Mouse (Mus musculus) forebrain, embryonic 10.5 days (tissue): ENCODE data around the gene Trabd. TPM values are rescaled to one million over a fixed set of nuclear protein-coding genes. Genes with fewer than 3 reads are reported as not detected.

Experiments
- DNase-seq: peaks from one replicate; pipeline ENCODE4 v3.0.0-alpha.2; 2017; ENCODE audit warnings: low spot score; ENCODE audit errors: extremely low spot score
- H3K27ac ChIP-seq: fragments of 300-500 bp; sonication (generic); 2 replicates; pipeline ENCODE4 v1.5.1; 2016; ENCODE audit warnings: mild to moderate bottlenecking
- H3K27me3 ChIP-seq: fragments of 300-500 bp; sonication (generic); 2 replicates; pipeline ENCODE4 v1.6.1; 2016; ENCODE audit warnings: mild to moderate bottlenecking; ENCODE audit not compliant: poor library complexity, severe bottlenecking
- H3K36me3 ChIP-seq: fragments of 300-500 bp; sonication (generic); replicated peaks from 2 replicates; pipeline ENCODE4 v1.6.1; 2016; ENCODE audit warnings: mild to moderate bottlenecking, moderate library complexity
- H3K4me1 ChIP-seq: fragments of 300-500 bp; sonication (generic); 2 replicates; pipeline ENCODE4 v1.6.1; 2016
- H3K4me3 ChIP-seq: fragments of 300-500 bp; sonication (generic); 2 replicates; pipeline ENCODE4 v1.5.1; 2016; ENCODE audit warnings: mild to moderate bottlenecking, moderate library complexity
- H3K9me3 ChIP-seq: fragments of 300-500 bp; sonication (generic); 2 replicates; pipeline ENCODE4 v1.6.1; 2016; ENCODE audit warnings: mild to moderate bottlenecking, moderate library complexity
- WGBS: fragments of 180-500 bp; shearing (Covaris S2); methylation state at CpG from one replicate; pipeline ENCODE4 v1.1.7; 2016; 5-methylcytosine and 5-hydroxymethylcytosine counted together
- polyA plus RNA-seq: library from polyadenylated mRNA; unstranded; fragments of >200 nt; fragmentation: Nextera tagmentation; extraction: Ambion mirVana; gene quantifications from 2 replicates; pipeline ENCODE4 v1.2.1, GENCODE M21; 2016

Trabd gene
- polyA plus RNA-seq, 1 experiment from 2014 or later: 53.4 TPM

DNA sequence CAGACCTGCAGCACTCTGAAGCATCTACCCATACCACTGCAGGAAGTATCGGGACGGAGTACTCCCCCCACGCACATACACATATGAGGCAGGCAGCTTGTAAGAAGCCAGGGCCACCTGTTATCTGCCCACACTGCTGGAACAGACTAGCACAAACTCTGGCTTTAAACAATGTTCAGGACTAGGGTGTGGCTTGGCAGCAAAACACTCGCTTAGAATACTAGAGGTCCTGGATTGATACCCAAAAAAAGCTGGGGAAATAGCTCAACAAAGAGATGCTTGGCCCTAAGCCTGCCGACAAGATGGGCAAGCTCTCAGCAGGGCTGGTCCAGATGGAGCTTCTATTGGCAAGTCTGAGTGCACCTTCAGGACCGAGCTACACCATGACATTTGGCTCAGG, 11.4 kb upstream of the Trabd start:
- Histone ChIP-seq H3K36me3 (no peaks in the 10 kb centered on the region), H3K4me3 (no peak overlapping the region), H3K9me3 (no peaks in the 10 kb centered on the region), H3K27me3 (peaks cover 95% of the 10 kb centered on the region), H3K27ac (no peak overlapping the region), H3K4me1 (peaks cover 29% of the 10 kb centered on the region)
- DNase-seq: no peak
- 83% methylated on average over 6 of the region's 6 CpGs for WGBS

DNA sequence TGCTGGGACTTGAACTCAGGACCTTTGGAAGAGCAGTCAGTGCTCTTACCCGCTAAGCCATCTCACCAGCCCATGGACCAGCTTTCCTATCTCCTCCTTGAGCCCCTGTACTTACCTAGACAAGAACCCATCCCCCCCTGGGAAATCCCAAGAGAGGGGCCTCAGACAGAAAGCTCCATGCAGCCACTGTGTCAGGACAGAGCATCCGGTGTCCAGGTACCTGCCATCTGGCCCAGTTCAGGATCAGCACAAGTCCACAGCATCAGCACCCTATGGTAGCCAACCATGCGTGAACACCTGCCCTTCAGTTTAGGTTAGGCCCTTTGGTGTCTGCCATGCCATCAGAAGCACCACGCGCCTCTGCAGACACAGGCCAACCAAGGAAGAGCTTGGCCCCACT, 10.0 kb upstream of the Trabd start:
- 91% methylated on average over 5 of the region's 5 CpGs for WGBS
- Histone ChIP-seq H3K4me1 (peaks cover 25% of the 10 kb centered on the region), H3K27me3 (peaks cover 95% of the 10 kb centered on the region), H3K9me3 (no peaks in the 10 kb centered on the region), H3K27ac (no peak overlapping the region), H3K4me3 (no peak overlapping the region), H3K36me3 (no peaks in the 10 kb centered on the region)
- no peak for DNase-seq

DNA sequence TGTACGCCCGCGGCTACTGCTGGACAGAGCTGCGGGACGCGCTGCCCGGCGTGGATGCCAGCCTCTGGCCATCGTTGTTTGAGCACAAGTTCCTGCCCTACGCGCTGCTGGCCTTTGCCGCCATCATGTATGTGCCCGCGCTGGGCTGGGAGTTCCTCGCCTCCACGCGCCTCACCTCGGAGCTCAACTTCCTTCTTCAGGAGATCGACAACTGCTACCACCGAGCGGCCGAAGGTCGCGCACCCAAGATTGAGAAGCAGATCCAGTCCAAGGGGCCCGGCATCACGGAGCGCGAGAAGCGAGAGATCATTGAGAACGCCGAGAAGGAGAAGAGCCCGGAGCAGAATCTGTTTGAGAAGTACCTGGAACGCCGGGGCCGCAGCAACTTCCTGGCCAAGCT, 7.3 kb upstream of the Trabd start:
- Histone ChIP-seq H3K4me3 (peak overlapping the region; percentile 31), H3K27me3 (peaks cover 74% of the 10 kb centered on the region), H3K36me3 (no peaks in the 10 kb centered on the region), H3K27ac (no peak overlapping the region), H3K4me1 (peaks cover 17% of the 10 kb centered on the region), H3K9me3 (no peaks in the 10 kb centered on the region)
- WGBS: 31% methylated on average over 35 of the region's 35 CpGs
- DNase-seq: no peak

DNA sequence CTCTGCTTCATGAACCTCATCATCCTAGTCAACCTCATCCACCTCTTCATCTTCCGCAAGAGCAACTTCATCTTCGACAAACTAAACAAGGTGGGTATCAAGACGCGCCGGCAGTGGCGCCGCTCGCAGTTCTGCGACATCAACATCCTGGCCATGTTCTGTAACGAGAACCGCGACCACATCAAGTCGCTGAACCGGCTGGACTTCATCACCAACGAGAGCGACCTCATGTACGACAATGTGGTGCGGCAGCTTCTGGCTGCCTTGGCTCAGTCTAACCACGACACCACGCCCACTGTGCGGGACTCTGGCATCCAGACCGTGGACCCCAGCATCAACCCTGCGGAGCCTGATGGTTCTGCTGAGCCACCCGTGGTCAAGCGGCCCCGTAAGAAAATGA, 6.7 kb upstream of the Trabd start:
- Histone ChIP-seq H3K4me1 (peaks cover 17% of the 10 kb centered on the region), H3K4me3 (peak overlapping the region; percentile 31; the same call in 1 of the 2 replicates), H3K27ac (no peak overlapping the region), H3K9me3 (no peaks in the 10 kb centered on the region), H3K27me3 (peaks cover 68% of the 10 kb centered on the region), H3K36me3 (no peaks in the 10 kb centered on the region)
- WGBS: 45% methylated on average over 26 of the region's 26 CpGs
- DNase-seq: no peak

DNA sequence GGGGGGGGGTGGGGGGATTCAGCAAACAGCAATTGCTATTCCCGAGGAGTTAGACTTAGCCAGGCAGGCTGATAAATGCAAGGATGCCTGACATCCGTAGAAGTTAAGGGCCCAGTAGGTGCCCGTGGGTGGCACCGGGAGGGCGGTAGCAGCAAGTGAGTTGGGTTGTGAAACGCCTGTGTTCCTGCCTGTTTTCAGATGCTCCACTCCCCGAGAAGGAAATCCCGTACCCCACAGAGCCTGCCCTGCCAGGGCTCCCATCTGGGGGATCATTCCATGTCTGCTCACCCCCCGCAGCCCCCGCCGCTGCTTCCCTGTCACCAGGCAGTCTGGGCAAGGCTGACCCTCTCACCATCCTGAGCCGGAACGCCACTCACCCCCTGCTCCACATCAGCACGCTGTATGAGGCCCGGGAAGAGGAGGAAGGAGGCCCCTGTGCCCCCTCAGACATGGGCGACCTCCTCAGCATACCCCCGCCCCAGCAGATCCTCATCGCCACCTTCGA, 5.5 kb upstream of the Trabd start:
- peaks cover 58% of the 10 kb centered on the region for H3K27me3 ChIP-seq
- DNase-seq: no peak
- no peaks in the 10 kb centered on the region for H3K9me3 ChIP-seq
- no peak overlapping the region for H3K4me3 ChIP-seq
- no peaks in the 10 kb centered on the region for H3K36me3 ChIP-seq
- no peak overlapping the region for H3K27ac ChIP-seq
- 84% methylated on average over 19 of the region's 19 CpGs for WGBS
- peaks cover 19% of the 10 kb centered on the region for H3K4me1 ChIP-seq

DNA sequence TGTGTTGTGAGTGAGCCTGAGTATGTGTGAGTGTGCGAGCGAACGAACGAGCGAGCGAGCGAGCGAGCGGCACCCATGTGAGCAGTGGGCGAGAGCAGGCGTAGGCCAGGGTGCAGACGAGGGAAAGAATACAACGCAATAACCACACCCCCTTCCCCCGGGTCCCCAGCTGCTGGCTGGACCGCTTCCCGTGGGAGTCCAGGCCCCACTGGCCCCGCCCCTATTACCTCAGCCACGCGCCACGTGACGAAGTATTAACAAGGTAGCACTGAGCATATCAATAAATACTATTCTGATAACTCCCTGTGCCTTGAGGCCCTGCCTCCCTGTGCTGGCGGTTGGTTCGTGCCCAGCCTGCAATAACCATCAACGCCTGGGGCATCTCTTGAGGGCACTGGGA, 4.3 kb upstream of the Trabd start:
- Histone ChIP-seq H3K4me3 (no peak overlapping the region), H3K9me3 (no peaks in the 10 kb centered on the region), H3K27me3 (peaks cover 49% of the 10 kb centered on the region), H3K36me3 (no peaks in the 10 kb centered on the region), H3K4me1 (peaks cover 31% of the 10 kb centered on the region), H3K27ac (no peak overlapping the region)
- WGBS: 81% methylated on average over 24 of the region's 24 CpGs
- no peak for DNase-seq

DNA sequence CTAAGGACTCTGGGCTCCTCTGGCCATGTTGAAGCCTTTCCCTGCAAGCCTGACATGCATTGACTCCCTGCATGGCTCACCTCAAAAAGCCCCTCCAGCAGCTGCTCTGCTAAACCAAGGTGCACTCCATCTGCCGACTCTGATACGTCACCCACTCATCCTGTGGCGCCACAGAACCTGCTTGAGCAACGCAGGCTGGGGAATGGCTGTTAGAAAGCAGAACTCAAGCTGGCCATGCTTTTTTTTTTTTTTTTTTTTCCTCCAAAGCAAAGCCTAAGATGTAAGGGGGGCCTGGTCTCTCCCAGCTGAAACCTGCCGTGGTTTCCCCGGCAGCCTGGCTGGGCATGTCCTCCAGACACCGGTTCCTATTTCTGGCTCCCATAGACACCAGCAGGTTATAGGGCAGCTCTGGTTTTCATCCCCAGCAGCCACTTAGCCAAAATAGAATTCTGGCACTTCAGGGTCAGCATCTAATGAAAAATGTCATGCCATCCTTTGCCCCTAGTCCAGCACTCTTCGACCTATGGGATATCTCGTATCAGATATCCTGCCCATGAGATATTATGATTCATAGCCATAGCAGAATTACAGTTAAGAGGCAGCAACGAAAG, 826 bp upstream of the Trabd start:
- 87% methylated on average over 10 of the region's 10 CpGs for WGBS
- H3K27me3 ChIP-seq: peaks cover 14% of the 10 kb centered on the region
- no peaks in the 10 kb centered on the region for H3K9me3 ChIP-seq
- H3K36me3 ChIP-seq: peaks cover 5% of the 10 kb centered on the region; the same call in 1 of the 2 replicates
- DNase-seq: no peak
- peak overlapping the region; percentile 92 for H3K27ac ChIP-seq
- H3K4me3 ChIP-seq: peak overlapping the region; percentile 91; the same call in 1 of the 2 replicates
- H3K4me1 ChIP-seq: peaks cover 44% of the 10 kb centered on the region

DNA sequence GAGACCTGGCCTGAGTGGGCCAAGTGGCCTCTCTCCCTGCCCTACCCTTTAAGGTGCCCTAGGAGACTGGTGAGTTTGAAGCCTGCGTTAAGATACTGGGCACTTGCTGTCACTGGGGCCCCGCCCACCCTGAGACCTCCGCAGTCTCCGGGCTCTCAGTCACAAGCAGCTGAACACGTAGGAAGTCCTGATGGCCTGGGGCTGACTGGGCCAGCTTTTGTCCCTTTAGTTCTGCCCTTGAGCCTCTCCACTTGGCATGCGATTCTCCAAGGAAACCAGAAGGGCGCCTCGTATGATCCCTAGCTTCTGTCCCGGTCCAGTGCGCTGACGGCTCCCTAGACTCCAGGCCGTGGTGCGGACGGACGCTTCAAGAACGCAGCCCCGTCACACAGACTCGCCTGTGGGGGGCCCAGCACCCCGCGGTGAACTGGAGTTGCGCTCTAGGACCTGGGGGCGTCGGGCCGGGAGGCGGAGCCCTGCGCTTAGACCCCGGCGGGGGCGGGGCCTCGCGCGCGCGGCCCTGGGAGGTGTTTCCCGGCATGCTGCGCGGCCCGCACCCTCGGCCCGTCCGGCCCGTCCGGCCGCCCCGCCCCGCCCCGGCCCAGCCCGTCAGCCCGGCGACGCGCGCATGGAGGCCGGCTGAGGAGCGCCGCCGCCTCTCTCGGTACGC, 689 bp downstream of the Trabd start:
- 0% methylated on average over 57 of the region's 59 CpGs for WGBS
- peaks cover 17% of the 10 kb centered on the region for H3K36me3 ChIP-seq
- H3K4me1 ChIP-seq: peaks cover 44% of the 10 kb centered on the region
- H3K4me3 ChIP-seq: peak overlapping the region; percentile 91
- H3K27ac ChIP-seq: peak overlapping the region; percentile 92
- DNase-seq: peak; percentile 86
- peaks cover under 1% of the 10 kb centered on the region; the same call in 1 of the 2 replicates for H3K27me3 ChIP-seq
- no peaks in the 10 kb centered on the region for H3K9me3 ChIP-seq

DNA sequence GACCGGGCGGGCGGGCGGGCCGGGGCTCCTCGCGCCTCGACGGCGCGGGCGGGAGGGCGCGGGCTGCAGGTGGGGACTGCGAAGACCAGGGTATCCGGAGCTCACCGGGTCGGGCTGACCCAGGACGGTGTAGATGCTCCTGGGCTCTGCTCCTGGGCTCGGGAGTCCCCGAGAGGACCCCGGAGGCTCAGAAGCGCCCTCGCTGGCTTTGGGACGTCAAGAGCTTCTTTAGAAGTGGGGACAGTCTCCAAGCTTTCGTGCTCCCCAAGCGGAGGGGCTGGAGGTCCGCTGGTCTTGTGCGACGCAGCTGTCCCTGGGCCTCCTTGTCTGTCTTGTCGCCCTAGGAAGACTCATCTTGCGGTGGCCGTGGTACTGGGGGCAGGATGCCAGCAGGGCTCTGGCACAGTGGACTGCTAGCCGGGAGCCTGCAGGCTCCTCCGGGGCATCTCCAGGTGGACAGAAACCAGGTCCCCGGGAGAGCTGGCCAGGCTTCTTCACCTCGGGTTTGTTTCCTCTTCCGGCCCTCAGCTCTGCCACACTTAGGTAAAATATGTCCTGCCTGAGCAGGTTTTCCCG, 1.3 kb downstream of the Trabd start:
- Histone ChIP-seq H3K27ac (peak overlapping the region; percentile 92), H3K9me3 (no peaks in the 10 kb centered on the region), H3K4me1 (peaks cover 44% of the 10 kb centered on the region), H3K27me3 (no peaks in the 10 kb centered on the region), H3K4me3 (peak overlapping the region; percentile 91), H3K36me3 (peaks cover 23% of the 10 kb centered on the region)
- peak; percentile 50 for DNase-seq
- WGBS: under 1% methylated on average over 39 of the region's 39 CpGs

DNA sequence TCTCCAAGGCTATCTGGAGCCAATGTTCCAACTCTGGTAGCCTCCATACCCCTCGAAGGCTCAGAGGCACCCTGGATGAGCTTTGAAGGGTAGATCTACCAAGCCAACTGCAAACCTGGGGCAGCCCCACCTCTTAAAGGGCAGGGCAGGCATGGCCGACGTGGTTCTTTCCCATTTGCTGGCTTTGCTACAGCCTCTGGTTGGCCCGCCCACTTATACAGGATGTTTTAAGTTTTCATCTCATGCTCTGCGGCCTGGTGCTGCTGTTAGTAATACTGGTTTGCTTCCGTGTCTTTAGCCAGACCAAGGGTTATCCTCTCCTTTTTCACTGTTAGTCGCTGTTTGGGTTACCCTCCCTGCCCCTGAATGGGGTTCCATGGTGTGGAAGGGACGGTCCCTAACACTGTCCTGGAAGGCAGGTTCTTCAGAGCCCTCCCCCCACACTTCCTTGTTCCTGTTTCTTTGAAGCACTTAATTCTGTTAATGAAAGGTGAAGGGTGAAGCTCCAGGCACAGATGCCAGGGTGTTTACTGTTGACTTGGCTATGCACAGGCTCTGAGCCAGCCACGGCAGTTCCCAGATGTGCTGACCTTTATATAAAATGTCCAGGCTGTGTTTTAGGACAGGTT, 3.4 kb downstream of the Trabd start:
- Histone ChIP-seq H3K4me3 (peak overlapping the region; percentile 91; the same call in 1 of the 2 replicates), H3K4me1 (peaks cover 44% of the 10 kb centered on the region), H3K27me3 (no peaks in the 10 kb centered on the region)

DNA sequence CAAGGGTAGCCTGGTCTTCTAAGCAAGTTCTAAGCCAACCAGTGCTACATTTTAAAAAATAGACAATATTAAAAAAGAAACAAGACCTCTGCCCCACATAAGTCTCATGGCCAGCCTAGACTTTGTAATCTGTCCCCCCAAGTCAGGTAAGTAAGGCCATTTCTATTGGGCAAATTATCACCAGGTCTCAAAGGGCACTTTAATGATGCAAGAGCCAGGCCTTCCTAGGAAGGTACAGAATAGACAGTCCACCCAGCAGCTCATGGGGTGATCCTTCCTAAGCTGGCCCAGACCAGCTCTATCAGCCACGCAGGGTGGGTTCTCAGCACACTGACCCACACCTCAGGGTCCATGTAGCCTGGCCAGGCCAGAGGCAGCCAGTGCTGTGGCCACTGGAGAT, 9.0 kb downstream of the Trabd start:
- no peak for DNase-seq
- 86% methylated on average over 1 of the region's 1 CpGs for WGBS
- no peak overlapping the region for H3K4me3 ChIP-seq
- H3K9me3 ChIP-seq: no peaks in the 10 kb centered on the region
- no peak overlapping the region for H3K27ac ChIP-seq
- H3K4me1 ChIP-seq: peaks cover 10% of the 10 kb centered on the region
- peaks cover 79% of the 10 kb centered on the region for H3K36me3 ChIP-seq
- H3K27me3 ChIP-seq: no peaks in the 10 kb centered on the region

More for the DNA sequence above, 3.4 kb downstream of the Trabd start:
- Histone ChIP-seq H3K27ac (no peak overlapping the region), H3K9me3 (no peaks in the 10 kb centered on the region), H3K36me3 (peaks cover 44% of the 10 kb centered on the region)
- DNase-seq: no peak
- WGBS: 70% methylated on average over 9 of the region's 9 CpGs

DNA sequence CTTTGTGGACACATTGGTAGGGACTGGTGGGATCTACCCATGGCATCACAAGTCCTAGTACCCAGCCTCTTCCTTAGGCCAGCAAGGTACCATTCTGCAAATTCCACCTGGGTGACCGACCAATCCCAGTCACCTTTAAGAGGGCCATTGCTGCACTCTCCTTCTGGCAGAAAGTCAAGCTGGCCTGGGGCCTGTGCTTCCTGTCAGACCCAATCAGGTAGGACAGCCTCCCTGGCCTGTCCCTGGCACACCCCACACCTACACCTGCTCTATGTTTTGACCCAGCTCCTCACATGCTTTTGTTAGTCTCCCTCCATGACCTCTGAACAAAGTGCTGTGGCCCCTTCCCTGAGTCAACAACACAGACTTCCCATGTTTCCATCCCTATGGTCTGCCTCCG, 9.9 kb downstream of the Trabd start:
- no peaks in the 10 kb centered on the region for H3K27me3 ChIP-seq
- no peaks in the 10 kb centered on the region for H3K9me3 ChIP-seq
- whole genome bisulfite sequencing: 82% methylated on average over 2 of the region's 2 CpGs
- H3K4me1 ChIP-seq: peaks cover 16% of the 10 kb centered on the region
- peaks cover 70% of the 10 kb centered on the region for H3K36me3 ChIP-seq
- H3K27ac ChIP-seq: no peak overlapping the region
- H3K4me3 ChIP-seq: no peak overlapping the region
- DNase-seq: no peak
